Mouse (Mus musculus) lung, postnatal 0 days (tissue): Measurements from ENCODE around the gene Prkce.

ENCODE experiments used
- CTCF ChIP-seq: IDR thresholded peaks from 2 replicates; pipeline ENCODE4 v1.5.1; 2016; ENCODE audit warnings: antibody characterized with exemption, mild to moderate bottlenecking
- EP300 ChIP-seq: IDR thresholded peaks from 2 replicates; pipeline ENCODE4 v1.6.1; 2016; ENCODE audit warnings: antibody characterized with exemption, mild to moderate bottlenecking, control low read depth

DNA sequence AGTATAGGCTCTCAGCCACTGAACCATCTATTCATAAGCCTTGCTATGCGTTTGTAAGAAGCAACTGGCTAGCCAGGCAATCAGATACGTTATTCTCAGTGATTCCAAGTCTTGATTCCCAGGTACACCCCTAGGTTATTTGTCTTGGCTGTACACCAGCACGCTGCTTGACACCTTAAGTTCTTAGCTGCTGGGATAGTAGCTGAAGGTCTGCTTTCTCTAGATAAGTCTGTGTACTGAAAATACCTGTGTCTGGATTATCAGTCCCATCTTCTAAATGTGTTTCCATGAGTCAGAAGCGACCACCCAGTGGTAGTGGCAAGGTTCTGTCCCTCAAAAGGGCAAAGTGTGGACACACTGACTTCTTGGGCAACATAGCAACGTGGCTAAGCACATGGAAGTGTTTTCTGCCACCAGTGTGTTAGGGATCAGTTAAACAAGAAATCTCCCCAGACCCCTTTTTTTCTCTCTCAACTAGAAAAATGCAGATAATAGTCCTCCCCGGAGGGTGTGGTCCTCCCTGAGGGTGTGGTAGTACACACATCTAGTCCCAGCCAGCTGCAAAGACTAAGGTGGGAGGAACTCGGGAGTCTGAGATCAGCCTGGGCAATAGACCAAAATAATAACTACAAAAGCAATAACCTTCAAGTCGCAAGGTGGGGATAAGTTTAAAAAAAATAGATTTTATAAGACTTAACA, 442.8 kb downstream of the Prkce start:
- TF ChIP-seq CTCF (no peak), EP300 (no peak)
